Mouse (Mus musculus): Measurements from ENCODE around the gene Zfp433. TPM values are rescaled to one million over a fixed set of nuclear protein-coding genes. Genes with fewer than 3 reads are reported as not detected.
"Not testable (repeated sequence)": the region's sequence is repeated elsewhere in the genome, so short reads cannot be mapped to it uniquely, and the experiment has no call there.

The Zfp433 gene
- 10 to 100 TPM in 1 of 2 experiments, 1 to 10 TPM in 1; 8.9 to 10.9 TPM for total RNA-seq (2021)
- long read RNA-seq, partial matches to known transcripts, result 0 of 3 reads
- long read RNA-seq, other reads (novel, unspliced or antisense), result 1 of 3 reads

- DNase-seq (ENCODE audit: low spot score in 2 of 2), result not testable (repeated sequence)
These were observed at the start of gene Zfp433 for GRCm38 (mm10) chr10:81704531-81705301. Gene Zfp433 (plus strand): TSS chr10:81704825.

GRCm38 (mm10) chr10:81655178-81655577 lies 49.4 kb upstream of the Zfp433 start:
- peak in 1 of 2 experiments; percentile 0 for DNase-seq (ENCODE audit: low spot score in 2 of 2)

GRCm38 (mm10) chr10:81656174-81656573 lies 48.5 kb upstream of the Zfp433 start:
- DNase-seq (ENCODE audit: low spot score in 2 of 2), result no peak

GRCm38 (mm10) chr10:81687114-81687513 lies 17.5 kb upstream of the Zfp433 start:
- not testable (repeated sequence) for DNase-seq (ENCODE audit: low spot score in 2 of 2)

GRCm38 (mm10) chr10:81770506-81771403 lies 66.1 kb downstream of the Zfp433 start, which contains the start of gene Gm3055:
Gene Gm3055 (minus strand): TSS chr10:81771161.
- not testable (repeated sequence) for DNase-seq (ENCODE audit: low spot score in 2 of 2)

GRCm38 (mm10) chr10:81771404-81771777 lies 66.8 kb downstream of the Zfp433 start:
- DNase-seq (ENCODE audit: low spot score in 2 of 2), result not testable (repeated sequence)

Other genes with a start within 250 kb of the Zfp433 start
- gene Nfic, start 249.2 kb upstream of the Zfp433 start, total RNA-seq (2021), result 10 to 100 TPM; 54.2 to 54.7 TPM
- 100 to 1,000 TPM; 268 TPM for gene Celf5, start 222.1 kb upstream of the Zfp433 start, total RNA-seq (2021)
- 10 to 100 TPM; 77.5 to 87.4 TPM for gene Ncln, start 208.4 kb upstream of the Zfp433 start, total RNA-seq (2021)
- under 1 TPM; 0.53 to 0.94 TPM for gene S1pr4, start 204.7 kb upstream of the Zfp433 start, total RNA-seq (2021)
- gene Gna15, start 180.6 kb upstream of the Zfp433 start, total RNA-seq (2021), result 1 to 10 TPM; 3.9 to 4.4 TPM
- gene Gna11, start 159.6 kb upstream of the Zfp433 start, total RNA-seq (2021), result 100 to 1,000 TPM; 124 to 126 TPM
- gene Aes, start 145.3 kb upstream of the Zfp433 start, total RNA-seq (2021), result 100 to 1,000 TPM; 765 to 778 TPM
- gene Tle2, start 130.3 kb upstream of the Zfp433 start, total RNA-seq (2021), result 10 to 100 TPM; 31.6 to 31.8 TPM
- gene Tle6, start 103.8 kb upstream of the Zfp433 start, total RNA-seq (2021), result 1 to 10 TPM; 2.6 to 4.1 TPM
- gene BC025920, start 98.6 kb upstream of the Zfp433 start, total RNA-seq (2021), result 1 to 10 TPM; 3.6 to 3.8 TPM
- gene Sirt6, start 77.0 kb upstream of the Zfp433 start, total RNA-seq (2021), result 10 to 100 TPM; 24.8 to 26.7 TPM
- gene Ankrd24, start 76.3 kb upstream of the Zfp433 start, total RNA-seq (2021), result 10 to 100 TPM; 36.9 to 37.8 TPM
- 1 to 10 TPM; 3.5 to 3.8 TPM for gene Gm10778, start 55.8 kb upstream of the Zfp433 start, total RNA-seq (2021)
- 10 to 100 TPM in 1 of 2 experiments, 1 to 10 TPM in 1; 9.2 to 10.1 TPM for gene Gm3055, start 66.3 kb downstream of the Zfp433 start, total RNA-seq (2021)
- gene Gm4767, start 107.4 kb downstream of the Zfp433 start, total RNA-seq (2021), result 1 to 10 TPM; 3.0 to 3.5 TPM
- 1 to 10 TPM; 1.7 to 3.5 TPM for gene Gm32687, start 159.1 kb downstream of the Zfp433 start, total RNA-seq (2021)
- 1 to 10 TPM; 4.6 to 5.1 TPM for gene Zfp781, start 225.7 kb downstream of the Zfp433 start, total RNA-seq (2021)